26 mouse cellular contexts compared by ENCODE assay signal in genomic region chr10:121806806-121807205, GRCm38 (mm10).
DNase-seq lines count a peak whose midpoint lies in the region; ATAC-seq and TF ChIP-seq lines count a peak whose summit lies in the region.
"Had no signal": no experiment of that assay in that cellular context is flagged by ENCODE, and none has a peak within 500 bp of the region (broad histone marks: within the 10 kb centered on the region; RNA-seq: fewer than 3 reads in every experiment).

No protein-coding gene starts in this region.

- 0 out of 2 replicates have a peak overlapping the region, but pooled peaks have one; percentile 6 for H3K27ac ChIP-seq in hindbrain, embryonic 10.5 days
- H3K27ac ChIP-seq in hindbrain, embryonic 16.5 days (ENCODE audit: low read depth, low read length) = no peak overlapping the region
- 0 out of 2 replicates have a peak overlapping the region, but pooled peaks have one; percentile 64 for H3K27ac ChIP-seq in midbrain, embryonic 15.5 days
- no peak overlapping the region for H3K27ac ChIP-seq in midbrain, embryonic 14.5 days (replicated peaks; ENCODE audit: low read depth, low read length)
- no peak overlapping the region for H3K27ac ChIP-seq in stomach, postnatal 0 days (replicated peaks)
- H3K27ac ChIP-seq: embryonic facial prominence, embryonic 13.5 days; liver, embryonic 12.5 days; macrophage had no signal

- H3K4me1 ChIP-seq in hindbrain, embryonic 10.5 days (replicated peaks) = peaks cover 17% of the 10 kb centered on the region
- H3K4me1 ChIP-seq in hindbrain, embryonic 16.5 days (ENCODE audit: control insufficient read depth, insufficient read depth, low read depth, low read length) = no peaks in the 10 kb centered on the region
- H3K4me1 ChIP-seq in midbrain, embryonic 15.5 days = peaks cover 5% of the 10 kb centered on the region; the same call in 1 of the 2 replicates
- 0 out of 2 replicates have a peak, but pooled peaks cover 4% of the 10 kb centered on the region for H3K4me1 ChIP-seq in midbrain, embryonic 14.5 days (ENCODE audit: control insufficient read depth, insufficient read depth, low read length)
- no peaks in the 10 kb centered on the region for H3K4me1 ChIP-seq in stomach, postnatal 0 days (replicated peaks; ENCODE audit: control insufficient read depth, insufficient read depth)
- H3K4me1 ChIP-seq: embryonic facial prominence, embryonic 13.5 days; liver, embryonic 12.5 days had no signal

- peak; percentile 45 for DNase-seq in hindbrain, embryonic 10.5 days (ENCODE audit: low spot score)
- DNase-seq in midbrain, embryonic 14.5 days = no peak
- DNase-seq in embryo, embryonic 10.5 days (ENCODE audit: low spot score) = peak; percentile 43
- peak; percentile 5 for DNase-seq in stomach, postnatal 0 days (ENCODE audit: low spot score)
- no peak for DNase-seq in lung, adult 18-20 months
- DNase-seq: adrenal gland, postnatal 25 days; cerebellum, adult 18-20 months; cerebellum, postnatal 14 days; forebrain, postnatal 0 days; heart, postnatal 4 days; kidney, adult 11 months; kidney, postnatal 10 days; layer of hippocampus, postnatal 36 days; left cerebral cortex, postnatal 4 days; liver, postnatal 0 days; right cerebral cortex, postnatal 4 days had no signal

- H3K27me3 ChIP-seq in hindbrain, embryonic 10.5 days (ENCODE audit: insufficient read depth, poor library complexity, severe bottlenecking) = no peaks in the 10 kb centered on the region
- H3K27me3 ChIP-seq in hindbrain, embryonic 16.5 days (replicated peaks; ENCODE audit: control insufficient read depth, insufficient read depth, low read length) = no peaks in the 10 kb centered on the region
- H3K27me3 ChIP-seq in midbrain, embryonic 15.5 days (replicated peaks) = no peaks in the 10 kb centered on the region
- H3K27me3 ChIP-seq in midbrain, embryonic 14.5 days (ENCODE audit: control insufficient read depth, insufficient read depth, low read length) = no peaks in the 10 kb centered on the region
- H3K27me3 ChIP-seq in stomach, postnatal 0 days (ENCODE audit: control insufficient read depth, insufficient read depth, low read length) = no peaks in the 10 kb centered on the region
- H3K27me3 ChIP-seq: embryonic facial prominence, embryonic 13.5 days; liver, embryonic 12.5 days had no signal

- WGBS in hindbrain, embryonic 10.5 days = 38% methylated on average over 11 of the region's 11 CpGs
- 34% methylated on average over 11 of the region's 11 CpGs for WGBS in hindbrain, embryonic 16.5 days
- 30% methylated on average over 11 of the region's 11 CpGs for WGBS in midbrain, embryonic 15.5 days
- WGBS in midbrain, embryonic 14.5 days = 25% methylated on average over 11 of the region's 11 CpGs
- 90% methylated on average over 11 of the region's 11 CpGs for WGBS in stomach, postnatal 0 days

- H3K9me3 ChIP-seq in hindbrain, embryonic 10.5 days = no peaks in the 10 kb centered on the region
- H3K9me3 ChIP-seq in hindbrain, embryonic 16.5 days (ENCODE audit: control insufficient read depth, low read length) = no peaks in the 10 kb centered on the region
- H3K9me3 ChIP-seq in midbrain, embryonic 15.5 days = no peaks in the 10 kb centered on the region
- no peaks in the 10 kb centered on the region for H3K9me3 ChIP-seq in midbrain, embryonic 14.5 days (ENCODE audit: control insufficient read depth, low read length)
- no peaks in the 10 kb centered on the region for H3K9me3 ChIP-seq in stomach, postnatal 0 days (ENCODE audit: control insufficient read depth, low read length)
- H3K9me3 ChIP-seq: embryonic facial prominence, embryonic 13.5 days; forebrain, embryonic 10.5 days; liver, embryonic 12.5 days had no signal

- TF ChIP-seq EP300 in stomach, postnatal 0 days (optimal IDR thresholded peaks at IDR 0.05) = no peak

- peaks cover 26% of the 10 kb centered on the region for H3K36me3 ChIP-seq in hindbrain, embryonic 10.5 days
- peaks cover 8% of the 10 kb centered on the region for H3K36me3 ChIP-seq in hindbrain, embryonic 16.5 days (ENCODE audit: control insufficient read depth, insufficient read depth, low read length)
- H3K36me3 ChIP-seq in midbrain, embryonic 15.5 days (replicated peaks) = peaks cover 15% of the 10 kb centered on the region; the same call in 1 of the 2 replicates
- peaks cover 28% of the 10 kb centered on the region for H3K36me3 ChIP-seq in midbrain, embryonic 14.5 days (ENCODE audit: control insufficient read depth, insufficient read depth, low read length)
- peaks cover 3% of the 10 kb centered on the region for H3K36me3 ChIP-seq in stomach, postnatal 0 days (ENCODE audit: control insufficient read depth, insufficient read depth, low read length)
- H3K36me3 ChIP-seq: liver, embryonic 12.5 days had no signal

- no peak for ATAC-seq in hindbrain, embryonic 16.5 days
- ATAC-seq in midbrain, embryonic 15.5 days (replicated peaks) = no peak
- no peak for ATAC-seq in midbrain, embryonic 14.5 days (ENCODE audit: low FRiP score, low TSS enrichment)
- no peak for ATAC-seq in stomach, postnatal 0 days (ENCODE audit: low FRiP score, low TSS enrichment)
- ATAC-seq: CD4-positive, CD25-positive, alpha-beta regulatory T cell, adult 4 months; inflammation-experienced regulatory T-cells, adult 6 months; liver, embryonic 12.5 days; liver, postnatal 0 days; lung, postnatal 0 days had no signal

- no peak overlapping the region for H3K4me2 ChIP-seq in hindbrain, embryonic 16.5 days (ENCODE audit: low read length)
- no peak overlapping the region for H3K4me2 ChIP-seq in midbrain, embryonic 15.5 days
- H3K4me2 ChIP-seq in midbrain, embryonic 14.5 days (ENCODE audit: low read length) = no peak overlapping the region
- H3K4me2 ChIP-seq in stomach, postnatal 0 days (replicated peaks; ENCODE audit: low read depth) = no peak overlapping the region
- H3K4me2 ChIP-seq: embryonic facial prominence, embryonic 13.5 days; hindbrain, embryonic 14.5 days; liver, embryonic 12.5 days had no signal

- H3K4me3 ChIP-seq in hindbrain, embryonic 10.5 days = no peak overlapping the region
- no peak overlapping the region for H3K4me3 ChIP-seq in hindbrain, embryonic 16.5 days (ENCODE audit: low read length)
- H3K4me3 ChIP-seq in midbrain, embryonic 15.5 days = no peak overlapping the region
- H3K4me3 ChIP-seq in midbrain, embryonic 14.5 days (replicated peaks; ENCODE audit: low read depth, low read length) = no peak overlapping the region
- H3K4me3 ChIP-seq in stomach, postnatal 0 days (ENCODE audit: low read depth, low read length) = no peak overlapping the region
- H3K4me3 ChIP-seq: embryonic facial prominence, embryonic 13.5 days; forebrain, embryonic 10.5 days; liver, embryonic 12.5 days had no signal

- H3K9ac ChIP-seq in hindbrain, embryonic 16.5 days (ENCODE audit: low read depth, low read length) = no peak overlapping the region
- H3K9ac ChIP-seq in midbrain, embryonic 15.5 days = no peak overlapping the region
- no peak overlapping the region for H3K9ac ChIP-seq in midbrain, embryonic 14.5 days (replicated peaks; ENCODE audit: low read length)
- no peak overlapping the region for H3K9ac ChIP-seq in stomach, postnatal 0 days (ENCODE audit: low read length)
- H3K9ac ChIP-seq: embryonic facial prominence, embryonic 13.5 days; forebrain, postnatal 0 days; hindbrain, embryonic 14.5 days; liver, embryonic 12.5 days; liver, postnatal 0 days had no signal

- no peak for TF ChIP-seq CTCF in stomach, postnatal 0 days (IDR thresholded peaks at IDR 0.05; ENCODE audit: low read depth)

Comparison
In these comparisons a context has a peak if more than half of its experiments do, and no peak if none do; other contexts are left out.
1. H3K27ac ChIP-seq: peak in hindbrain, embryonic 10.5 days (single experiment) and midbrain, embryonic 15.5 days (single experiment); none in hindbrain, embryonic 16.5 days (single experiment), midbrain, embryonic 14.5 days (single experiment) and stomach, postnatal 0 days (single experiment).
2. DNase-seq: peak in hindbrain, embryonic 10.5 days (single experiment), embryo, embryonic 10.5 days (single experiment) and stomach, postnatal 0 days (single experiment); none in midbrain, embryonic 14.5 days (single experiment) and lung, adult 18-20 months (0 of 2).